Mouse (Mus musculus): ENCODE measurements around the gene 1700080E11Rik.

- no peak for TF ChIP-seq CTCF (IDR thresholded peaks at IDR 0.05)
- TF ChIP-seq POLR2A (IDR thresholded peaks at IDR 0.05; ENCODE audit: insufficient read depth, low read depth, low read length): no peak
- no peak for TF ChIP-seq EP300 (IDR thresholded peaks at IDR 0.05; ENCODE audit: insufficient read depth, low read depth, low read length)
Measured at GRCm38 (mm10) chr9:105132002-105132367, 12.9 kb downstream of the 1700080E11Rik start.
